Mouse (Mus musculus) erythroblast, embryonic 14.5 days (primary cell): Measurements from ENCODE around the gene Prpf40b.

Experiments used
- GATA1 ChIP-seq: IDR thresholded peaks from 2 replicates; pipeline ENCODE4 v1.6.1; 2012; ENCODE audit warnings: low read length, inconsistent platforms, mixed read lengths
- TAL1 ChIP-seq: IDR thresholded peaks from 3 replicates; pipeline ENCODE4 v1.6.1; 2012; ENCODE audit warnings: low read length, inconsistent platforms, mixed read lengths

DNA sequence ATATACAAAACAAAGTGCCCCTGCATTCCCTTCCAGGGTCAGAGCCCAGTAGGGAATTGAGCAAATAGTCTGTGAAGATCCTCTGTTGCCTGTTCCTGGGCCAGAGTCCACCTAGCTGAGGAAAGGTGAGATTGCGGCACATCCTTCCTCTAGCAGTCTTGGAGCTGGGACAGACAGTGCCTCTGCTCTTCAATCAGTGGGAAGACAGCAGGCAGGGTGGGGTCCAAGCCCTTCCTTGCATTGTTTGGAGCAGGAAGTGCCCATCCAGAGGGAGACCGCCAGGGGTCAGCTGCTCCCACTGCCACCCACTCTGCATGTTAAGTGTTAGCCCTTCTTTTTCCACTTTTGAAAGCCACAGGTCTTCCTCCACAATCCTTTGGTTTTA lies 22.4 kb downstream of the Prpf40b start:
- no peak for TF ChIP-seq GATA1
- no peak for TF ChIP-seq TAL1
